Mouse (Mus musculus): ENCODE data around the gene Gm6509.
"Not testable (repeated sequence)": the region's sequence is repeated elsewhere in the genome, so short reads cannot be mapped to it uniquely, and the experiment has no call there.

The Gm6509 gene

GRCm38 (mm10) chr5:94623679-94624078 lies at the start of gene Gm6509:
Gene Gm6509, plus strand, starts transcription at chr5:94623979.
- not testable (repeated sequence) for DNase-seq (ENCODE audit: low spot score)

- not testable (repeated sequence) for DNase-seq (ENCODE audit: low spot score)
Measured at GRCm38 (mm10) chr5:94616242-94616641, 7.5 kb upstream of the Gm6509 start, which contains the start of gene Gm3147. Gene Gm3147, minus strand, starts transcription at chr5:94616342.

GRCm38 (mm10) chr5:94648082-94648481 lies 24.3 kb downstream of the Gm6509 start, which contains the start of gene Gm6205:
Gene Gm6205, plus strand, starts transcription at chr5:94648382.
- not testable (repeated sequence) for DNase-seq (ENCODE audit: low spot score)
